Mouse (Mus musculus) embryonic facial prominence, embryonic 11.5 days (tissue): ENCODE measurements around the gene E2f2. TPM values are rescaled to one million over a fixed set of nuclear protein-coding genes. Genes with fewer than 3 reads are reported as not detected.

Source experiments
- ATAC-seq: fragments of 200-750 bp; cut with Nextera tagmentation; replicated peaks from 2 replicates; pipeline ENCODE4 v1.8.0; 2017; ENCODE audit warnings: low read depth; ENCODE audit not compliant: insufficient number of reproducible peaks, low FRiP score, low TSS enrichment
- DNase-seq: peaks from one replicate; pipeline ENCODE4 v3.0.0-alpha.2; 2015; ENCODE audit warnings: low spot score
- H3K27ac ChIP-seq: fragments of 300-500 bp; sonication (generic); replicated peaks from 2 replicates; pipeline ENCODE4 v1.5.1; 2014; ENCODE audit warnings: mild to moderate bottlenecking, low read depth, low read length, control low read depth
- H3K27me3 ChIP-seq: fragments of 300-500 bp; sonication (generic); 2 replicates; pipeline ENCODE4 v1.6.1; 2014; ENCODE audit warnings: mild to moderate bottlenecking, low read length, moderate library complexity, mixed read lengths; ENCODE audit not compliant: control insufficient read depth, insufficient read depth
- H3K36me3 ChIP-seq: fragments of 300-500 bp; sonication (generic); replicated peaks from 2 replicates; pipeline ENCODE4 v1.6.1; 2014; ENCODE audit warnings: low read depth, mild to moderate bottlenecking, low read length, moderate library complexity, mixed read lengths; ENCODE audit not compliant: control insufficient read depth, insufficient read depth
- H3K4me1 ChIP-seq: fragments of 300-500 bp; sonication (generic); 2 replicates; pipeline ENCODE4 v1.6.1; 2014; ENCODE audit warnings: low read length, mixed read lengths; ENCODE audit not compliant: control insufficient read depth, insufficient read depth
- H3K4me2 ChIP-seq: fragments of 300-500 bp; sonication (generic); 2 replicates; pipeline ENCODE4 v1.6.1; 2014; ENCODE audit warnings: low read depth, mild to moderate bottlenecking, control low read depth, low read length, moderate library complexity
- H3K4me3 ChIP-seq: fragments of 300-500 bp; sonication (generic); 2 replicates; pipeline ENCODE4 v1.5.1; 2014; ENCODE audit warnings: low read depth, low read length, control low read depth
- H3K9ac ChIP-seq: fragments of 300-500 bp; sonication (generic); replicated peaks from 2 replicates; pipeline ENCODE4 v1.6.1; 2014; ENCODE audit warnings: mild to moderate bottlenecking, control low read depth, low read length
- H3K9me3 ChIP-seq: fragments of 300-500 bp; sonication (generic); replicated peaks from 2 replicates; pipeline ENCODE4 v1.6.1; 2016; ENCODE audit warnings: mild to moderate bottlenecking, low read length, inconsistent platforms, mixed read lengths; ENCODE audit not compliant: control insufficient read depth
- WGBS: fragments of 180-500 bp; shearing (Covaris S2); extraction: QIAGEN DNeasy Blood & Tissue Kit; methylation state at CpG from one replicate; pipeline ENCODE4 v1.1.7; 2014; 5-methylcytosine and 5-hydroxymethylcytosine counted together
- polyA plus RNA-seq: library from polyadenylated mRNA; unstranded; fragments of >200 nt; fragmentation: Nextera tagmentation; extraction: Ambion mirVana; gene quantifications from 2 replicates; pipeline ENCODE4 v1.2.1, GENCODE M21; 2014

Gene E2f2
- polyA plus RNA-seq, 1 experiment from 2014 or later, result 6.1 TPM

- no peak overlapping the region for H3K4me2 ChIP-seq
- no peaks in the 10 kb centered on the region for H3K27me3 ChIP-seq
- H3K36me3 ChIP-seq, result no peaks in the 10 kb centered on the region
- peak; percentile 57 for ATAC-seq
- WGBS, result 4% methylated on average over 5 of the region's 5 CpGs
- H3K9ac ChIP-seq, result no peak overlapping the region
- H3K4me3 ChIP-seq, result no peak overlapping the region
- H3K4me1 ChIP-seq, result peaks cover 8% of the 10 kb centered on the region; the same call in 1 of the 2 replicates
- DNase-seq, result peak; percentile 93
- no peak overlapping the region for H3K27ac ChIP-seq
- no peaks in the 10 kb centered on the region for H3K9me3 ChIP-seq
Measured at GRCm38 (mm10) chr4:136159802-136160397, 12.3 kb upstream of the E2f2 start.

- Histone ChIP-seq H3K9ac (no peak overlapping the region), H3K36me3 (no peaks in the 10 kb centered on the region), H3K27ac (no peak overlapping the region), H3K27me3 (no peaks in the 10 kb centered on the region), H3K4me1 (peaks cover 8% of the 10 kb centered on the region; the same call in 1 of the 2 replicates), H3K9me3 (no peaks in the 10 kb centered on the region), H3K4me3 (no peak overlapping the region), H3K4me2 (no peak overlapping the region)
- peak; percentile 96 for DNase-seq
- 1% methylated on average over 11 of the region's 11 CpGs for WGBS
- ATAC-seq, result peak; percentile 47; the same call in 1 of the 2 replicates
Measured at GRCm38 (mm10) chr4:136163448-136163847, 8.7 kb upstream of the E2f2 start.

GRCm38 (mm10) chr4:136164981-136165380 is 7.2 kb upstream of the E2f2 start:
- H3K9ac ChIP-seq, result no peak overlapping the region
- no peak overlapping the region for H3K4me2 ChIP-seq
- no peaks in the 10 kb centered on the region for H3K36me3 ChIP-seq
- peaks cover 3% of the 10 kb centered on the region; the same call in 1 of the 2 replicates for H3K4me1 ChIP-seq
- no peaks in the 10 kb centered on the region for H3K9me3 ChIP-seq
- H3K4me3 ChIP-seq, result no peak overlapping the region
- no peak for ATAC-seq
- WGBS, result 72% methylated on average over 8 of the region's 8 CpGs
- no peak for DNase-seq
- no peaks in the 10 kb centered on the region for H3K27me3 ChIP-seq
- no peak overlapping the region for H3K27ac ChIP-seq

GRCm38 (mm10) chr4:136167701-136168100 is 4.5 kb upstream of the E2f2 start:
- Histone ChIP-seq H3K4me3 (no peak overlapping the region), H3K27ac (no peak overlapping the region), H3K4me1 (peaks cover 2% of the 10 kb centered on the region; the same call in 1 of the 2 replicates), H3K4me2 (no peak overlapping the region), H3K9ac (no peak overlapping the region), H3K36me3 (no peaks in the 10 kb centered on the region), H3K27me3 (no peaks in the 10 kb centered on the region), H3K9me3 (no peaks in the 10 kb centered on the region)
- DNase-seq (no peak), ATAC-seq (no peak)
- WGBS, result 83% methylated on average over 3 of the region's 3 CpGs

- DNase-seq (no peak), ATAC-seq (no peak)
- H3K4me2 ChIP-seq, result no peak overlapping the region
- H3K4me3 ChIP-seq, result no peak overlapping the region
- H3K4me1 ChIP-seq, result no peaks in the 10 kb centered on the region; the same call in none of the 2 replicates
- no peaks in the 10 kb centered on the region for H3K9me3 ChIP-seq
- H3K9ac ChIP-seq, result no peak overlapping the region
- WGBS, result 79% methylated on average over 4 of the region's 4 CpGs
- H3K27ac ChIP-seq, result no peak overlapping the region
- no peaks in the 10 kb centered on the region for H3K36me3 ChIP-seq
- H3K27me3 ChIP-seq, result no peaks in the 10 kb centered on the region
Measured at GRCm38 (mm10) chr4:136170401-136170800, 1.8 kb upstream of the E2f2 start.

- Histone ChIP-seq H3K27ac (no peak overlapping the region), H3K9ac (no peak overlapping the region; the same call in 1 of the 2 replicates), H3K4me3 (peak overlapping the region; percentile 77), H3K9me3 (no peaks in the 10 kb centered on the region), H3K4me2 (peak overlapping the region; percentile 98), H3K27me3 (no peaks in the 10 kb centered on the region), H3K4me1 (peaks cover 3% of the 10 kb centered on the region), H3K36me3 (no peaks in the 10 kb centered on the region)
- no peak for DNase-seq
- ATAC-seq, result peak; percentile 26; the same call in 1 of the 2 replicates
- 24% methylated on average over 12 of the region's 12 CpGs for WGBS
Measured at GRCm38 (mm10) chr4:136171455-136171854, 739 bp upstream of the E2f2 start.

- DNase-seq (peak; percentile 53), ATAC-seq (no peak)
- no peaks in the 10 kb centered on the region for H3K36me3 ChIP-seq
- WGBS, result under 1% methylated on average over 48 of the region's 67 CpGs
- H3K9ac ChIP-seq, result peak overlapping the region; percentile 80
- H3K4me3 ChIP-seq, result peak overlapping the region; percentile 77
- H3K27me3 ChIP-seq, result no peaks in the 10 kb centered on the region
- H3K9me3 ChIP-seq, result no peaks in the 10 kb centered on the region
- H3K4me1 ChIP-seq, result peaks cover 3% of the 10 kb centered on the region
- H3K27ac ChIP-seq, result 0 out of 2 replicates have a peak overlapping the region, but pooled peaks have one; percentile 47
- peak overlapping the region; percentile 98 for H3K4me2 ChIP-seq
Measured at GRCm38 (mm10) chr4:136172542-136173209, 482 bp downstream of the E2f2 start.

GRCm38 (mm10) chr4:136173210-136173715 is 1.1 kb downstream of the E2f2 start:
- peak overlapping the region; percentile 98 for H3K4me2 ChIP-seq
- H3K9ac ChIP-seq, result peak overlapping the region; percentile 80
- whole genome bisulfite sequencing, result 4% methylated on average over 14 of the region's 14 CpGs
- H3K9me3 ChIP-seq, result no peaks in the 10 kb centered on the region
- ATAC-seq (no peak), DNase-seq (no peak)
- H3K4me1 ChIP-seq, result peaks cover 3% of the 10 kb centered on the region
- no peaks in the 10 kb centered on the region for H3K36me3 ChIP-seq
- H3K4me3 ChIP-seq, result peak overlapping the region; percentile 77
- 0 out of 2 replicates have a peak overlapping the region, but pooled peaks have one; percentile 47 for H3K27ac ChIP-seq
- H3K27me3 ChIP-seq, result no peaks in the 10 kb centered on the region
